Mouse (Mus musculus) forebrain, embryonic 12.5 days (tissue): ENCODE measurements around the gene Cacna1a. TPM values are rescaled to one million over a fixed set of nuclear protein-coding genes. Genes with fewer than 3 reads are reported as not detected.

Experiments used
- ATAC-seq: fragments of 200-750 bp; cut with Nextera tagmentation; 2 replicates; pipeline ENCODE4 v1.8.0; 2017; ENCODE audit warnings: moderate TSS enrichment; ENCODE audit not compliant: low FRiP score
- H3K27ac ChIP-seq: fragments of 300-500 bp; sonication (generic); 2 replicates; pipeline ENCODE4 v1.5.1; 2016; ENCODE audit warnings: mild to moderate bottlenecking
- H3K27me3 ChIP-seq: fragments of 300-500 bp; sonication (generic); 2 replicates; pipeline ENCODE4 v1.6.1; 2016; ENCODE audit warnings: mild to moderate bottlenecking
- H3K36me3 ChIP-seq: fragments of 300-500 bp; sonication (generic); replicated peaks from 2 replicates; pipeline ENCODE4 v1.6.1; 2016; ENCODE audit warnings: mild to moderate bottlenecking
- H3K4me1 ChIP-seq: fragments of 300-500 bp; sonication (generic); 2 replicates; pipeline ENCODE4 v1.6.1; 2016
- H3K4me2 ChIP-seq: fragments of 300-500 bp; sonication (generic); 2 replicates; pipeline ENCODE4 v1.6.1; 2016; ENCODE audit warnings: mild to moderate bottlenecking, moderate library complexity
- H3K4me3 ChIP-seq: fragments of 300-500 bp; sonication (generic); replicated peaks from 2 replicates; pipeline ENCODE4 v1.5.1; 2016; ENCODE audit warnings: mild to moderate bottlenecking
- H3K9ac ChIP-seq: fragments of 300-500 bp; sonication (generic); 2 replicates; pipeline ENCODE4 v1.6.1; 2016; ENCODE audit warnings: mild to moderate bottlenecking
- H3K9me3 ChIP-seq: fragments of 300-500 bp; sonication (generic); 2 replicates; pipeline ENCODE4 v1.6.1; 2016
- WGBS: fragments of 180-500 bp; shearing (Covaris S2); methylation state at CpG from one replicate; pipeline ENCODE4 v1.1.7; 2016; 5-methylcytosine and 5-hydroxymethylcytosine counted together
- polyA plus RNA-seq: library from polyadenylated mRNA; unstranded; fragments of >200 nt; fragmentation: Nextera tagmentation; extraction: Ambion mirVana; gene quantifications from 2 replicates; pipeline ENCODE4 v1.2.1, GENCODE M21; 2016

The Cacna1a gene
- polyA plus RNA-seq, 1 experiment from 2014 or later = 11.5 TPM

DNA sequence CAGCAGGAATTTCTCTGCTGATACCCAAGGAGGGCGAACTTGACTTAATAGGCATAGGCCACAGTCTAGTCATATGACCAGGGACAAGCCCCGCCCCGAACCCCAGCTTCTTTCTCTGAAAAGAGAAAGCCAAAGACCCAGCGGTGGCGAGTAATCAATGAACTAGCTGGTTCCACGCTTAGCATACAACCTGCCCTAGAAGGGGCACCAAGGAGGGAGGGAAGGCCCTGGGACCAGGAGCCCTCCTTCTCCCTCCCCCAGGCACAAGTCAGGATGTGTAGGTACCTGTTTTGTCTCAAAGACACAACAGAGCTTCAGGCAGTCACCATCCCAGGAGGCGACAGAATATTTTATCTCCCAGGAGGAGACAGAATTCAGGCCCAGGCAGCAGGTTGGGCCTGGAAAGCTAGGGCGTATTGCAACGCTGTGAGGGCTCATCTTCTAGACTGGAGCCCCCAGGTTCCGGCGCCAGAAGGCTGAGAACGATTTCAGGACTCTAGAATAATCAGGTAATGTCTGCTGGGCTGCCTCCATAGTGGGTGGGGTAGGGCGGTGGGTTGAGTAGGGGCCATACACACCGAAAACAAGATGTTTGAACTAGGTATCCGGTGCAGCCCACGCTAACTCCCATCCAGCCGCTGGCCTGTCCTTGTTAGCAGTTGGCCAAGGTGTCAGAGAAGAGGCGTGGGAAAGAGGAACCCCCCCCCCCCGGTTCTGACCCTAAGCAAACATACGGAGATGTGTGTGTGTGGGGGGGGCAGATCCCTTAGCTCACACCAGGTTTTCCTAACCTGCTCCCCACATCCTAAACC lies 298.2 kb downstream of the Cacna1a start, which contains the start of gene Trmt1:
Trmt1 (plus strand) TSS at position 117 of the 812 bp plus-strand sequence.
- 10% methylated on average over 20 of the region's 20 CpGs for WGBS
- H3K27ac ChIP-seq = peak within 1 kb of the TSS; percentile 95
- H3K4me3 ChIP-seq = peak within 1 kb of the TSS; percentile 100
- H3K36me3 ChIP-seq = peaks cover 27% of the 10 kb centered on the region
- no peaks in the 10 kb centered on the region for H3K27me3 ChIP-seq
- ATAC-seq = 0 out of 2 replicates have a peak, but pooled peaks have one; percentile 24
- peak within 1 kb of the TSS; percentile 96 for H3K4me2 ChIP-seq
- peaks cover 43% of the 10 kb centered on the region for H3K4me1 ChIP-seq
- peak within 1 kb of the TSS; percentile 100 for H3K9ac ChIP-seq
- H3K9me3 ChIP-seq = no peaks in the 10 kb centered on the region

DNA sequence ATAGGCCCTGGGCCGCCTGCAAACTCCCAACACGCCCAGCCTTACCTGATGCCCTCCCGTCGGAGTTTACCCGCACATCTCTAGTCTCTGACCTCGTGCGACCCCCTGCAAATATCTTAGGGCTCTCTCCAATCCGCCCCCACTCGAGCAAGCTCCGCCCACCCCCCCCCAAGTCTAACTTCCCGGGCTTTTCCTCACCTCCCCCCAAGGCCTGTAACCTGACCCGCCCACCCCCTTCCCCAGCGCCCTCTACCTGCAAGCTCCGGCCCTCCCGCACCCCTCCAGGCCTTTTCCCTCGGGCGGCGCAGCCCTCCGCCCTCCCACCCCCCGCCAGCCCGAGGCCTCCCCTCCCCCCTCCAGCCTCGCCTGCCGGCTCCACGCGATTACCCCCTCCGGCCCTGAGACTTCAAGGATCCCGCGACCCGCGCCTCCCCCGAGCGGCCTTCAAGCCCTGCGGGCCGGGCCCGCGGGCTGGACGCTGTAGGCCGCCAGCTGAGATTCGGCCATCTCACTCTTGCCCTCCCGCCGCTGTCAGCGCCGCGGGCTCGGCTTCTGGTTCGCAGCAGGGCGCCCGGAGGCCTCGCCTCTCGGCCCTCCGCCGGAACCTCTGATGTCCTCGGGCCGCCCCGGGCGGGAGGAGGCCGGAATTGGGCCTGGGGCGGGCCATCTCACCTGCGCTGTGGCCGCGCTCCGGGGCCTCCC lies 298.9 kb downstream of the Cacna1a start:
- Histone ChIP-seq H3K27ac (peak overlapping the region; percentile 95), H3K9me3 (no peaks in the 10 kb centered on the region), H3K36me3 (peaks cover 23% of the 10 kb centered on the region), H3K4me1 (peaks cover 43% of the 10 kb centered on the region), H3K27me3 (no peaks in the 10 kb centered on the region), H3K4me3 (peak overlapping the region; percentile 100), H3K4me2 (peak overlapping the region; percentile 96), H3K9ac (peak overlapping the region; percentile 100)
- ATAC-seq = peak; percentile 47; the same call in 1 of the 2 replicates
- 1% methylated on average over 54 of the region's 62 CpGs for WGBS

DNA sequence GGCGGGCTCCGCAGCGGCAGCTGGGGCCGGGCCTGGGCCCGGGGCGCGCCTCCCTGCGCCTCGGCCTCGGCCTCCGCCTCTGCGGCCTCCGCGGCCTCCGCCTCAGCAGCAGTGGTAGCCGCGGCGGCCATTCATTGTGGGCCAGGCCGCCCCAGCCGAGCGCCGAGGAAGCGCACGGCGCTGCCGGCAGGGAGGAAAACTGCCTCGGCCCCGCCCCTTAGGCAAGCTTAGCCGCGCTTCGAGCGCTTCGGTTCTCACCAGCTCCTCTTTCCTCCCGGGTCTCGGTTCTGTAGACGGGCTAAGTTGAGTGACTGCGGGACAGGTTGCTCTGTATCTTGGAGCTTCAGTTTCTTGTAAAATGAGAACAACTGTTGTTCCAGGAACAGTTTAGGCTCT lies 299.5 kb downstream of the Cacna1a start, which contains the start of gene Nacc1:
Nacc1 (minus strand) TSS at position 158 of the 396 bp plus-strand sequence.
- Histone ChIP-seq H3K27ac (peak within 1 kb of the TSS; percentile 95), H3K4me3 (peak within 1 kb of the TSS; percentile 100), H3K4me2 (peak within 1 kb of the TSS; percentile 96), H3K36me3 (peaks cover 23% of the 10 kb centered on the region), H3K27me3 (no peaks in the 10 kb centered on the region), H3K9ac (peak within 1 kb of the TSS; percentile 100), H3K4me1 (peaks cover 43% of the 10 kb centered on the region), H3K9me3 (no peaks in the 10 kb centered on the region)
- peak; percentile 85 for ATAC-seq
- WGBS = 0% methylated on average over 26 of the region's 37 CpGs

DNA sequence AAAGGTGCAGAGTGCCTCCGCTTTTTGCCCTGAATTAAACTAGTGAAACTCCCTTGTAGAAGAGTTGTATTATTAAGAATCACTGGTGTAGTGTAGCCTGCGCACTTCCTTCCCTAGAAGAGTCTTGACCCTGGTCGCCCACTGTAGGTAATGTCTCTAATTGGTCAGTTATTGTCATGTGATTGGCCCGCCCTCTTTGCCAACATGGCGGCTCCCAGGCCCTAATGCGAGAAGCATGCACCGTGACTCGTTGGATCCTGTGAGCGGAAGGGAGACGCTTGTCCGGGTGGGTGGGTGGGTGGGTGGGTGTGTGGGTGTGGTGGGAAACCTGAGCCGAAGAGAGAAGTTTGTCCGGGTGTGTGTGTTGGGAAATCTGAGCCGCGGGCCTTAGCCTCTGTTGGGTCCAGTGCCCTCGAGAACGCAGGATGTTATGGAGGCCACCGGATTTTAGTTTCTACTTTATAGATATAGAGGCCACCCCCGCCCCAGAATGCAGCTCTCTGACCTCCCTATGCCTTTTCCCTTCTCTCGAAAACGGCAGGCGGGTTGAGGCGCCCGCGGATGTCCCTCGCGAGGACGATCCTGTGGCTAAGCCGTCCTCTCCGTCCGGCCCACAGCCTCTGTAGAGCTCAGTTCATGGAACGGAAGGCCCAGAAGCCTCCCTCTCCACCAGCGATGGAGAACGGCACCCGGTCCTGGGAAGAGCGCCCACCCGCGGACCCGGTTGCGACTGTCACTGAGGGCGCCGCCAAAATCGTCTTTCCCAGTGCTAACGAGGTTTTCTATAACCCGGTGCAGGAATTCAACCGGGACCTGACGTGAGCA lies 301.1 kb downstream of the Cacna1a start:
- no peak overlapping the region for H3K27ac ChIP-seq
- no peaks in the 10 kb centered on the region for H3K27me3 ChIP-seq
- peak overlapping the region; percentile 73 for H3K4me3 ChIP-seq
- 1% methylated on average over 47 of the region's 47 CpGs for WGBS
- H3K9ac ChIP-seq = peak overlapping the region; percentile 66
- H3K4me1 ChIP-seq = peaks cover 43% of the 10 kb centered on the region
- H3K36me3 ChIP-seq = peaks cover 29% of the 10 kb centered on the region
- H3K9me3 ChIP-seq = no peaks in the 10 kb centered on the region
- peak; percentile 86 for ATAC-seq
- peak overlapping the region; percentile 88 for H3K4me2 ChIP-seq

Other genes with a start within 250 kb of the Cacna1a start
- gene Cc2d1a, start 240.5 kb upstream of the Cacna1a start, polyA plus RNA-seq = 17.7 and 20.4 TPM in 2 replicates
- 2.1 and 2.3 TPM in 2 replicates for gene 4930432K21Rik, start 240.4 kb upstream of the Cacna1a start, polyA plus RNA-seq
- gene Nanos3, start 203.2 kb upstream of the Cacna1a start, polyA plus RNA-seq = 5.9 and 6.0 TPM in 2 replicates
- 47.7 and 53.4 TPM in 2 replicates for gene Zswim4, start 151.4 kb upstream of the Cacna1a start, polyA plus RNA-seq
- gene D8Ertd738e, start 138.7 kb upstream of the Cacna1a start, polyA plus RNA-seq = 267 and 271 TPM in 2 replicates
- 49.1 and 60.1 TPM in 2 replicates for gene Mri1, start 131.1 kb upstream of the Cacna1a start, polyA plus RNA-seq
- 20.6 and 29.1 TPM in 2 replicates for gene Ccdc130, start 118.1 kb upstream of the Cacna1a start, polyA plus RNA-seq